Mouse (Mus musculus): ENCODE data around the gene Cradd. TPM values are rescaled to one million over a fixed set of nuclear protein-coding genes. Genes with fewer than 3 reads are reported as not detected.
A peak's percentile ranks its signal among the peaks of the same experiment; 100 is the strongest.

The Cradd gene
- total RNA-seq, 2 experiments from 2014 or later, result 5.7 to 6.7 TPM

DNA sequence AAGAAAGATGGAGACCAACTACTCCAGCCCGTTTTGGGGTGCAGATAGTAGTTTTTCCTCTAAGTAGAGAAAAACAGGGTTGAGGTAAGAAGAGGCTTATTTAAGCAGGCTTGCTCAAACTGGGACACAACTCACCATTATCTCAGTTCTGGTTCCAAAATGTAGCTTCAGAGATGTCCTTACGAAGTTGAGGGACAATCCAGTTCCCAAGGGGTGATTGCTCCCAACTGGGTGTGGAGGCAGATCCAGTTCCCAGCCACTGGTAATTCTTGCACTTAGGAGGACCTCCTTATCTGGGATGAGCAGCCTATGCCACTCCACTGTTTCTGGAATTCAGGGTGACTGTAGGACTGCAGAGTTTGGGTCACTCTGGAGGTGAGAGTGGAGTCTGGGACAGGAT, 159.0 kb downstream of the Cradd start:
- no peak for DNase-seq (ENCODE audit: low spot score in 2 of 2)

DNA sequence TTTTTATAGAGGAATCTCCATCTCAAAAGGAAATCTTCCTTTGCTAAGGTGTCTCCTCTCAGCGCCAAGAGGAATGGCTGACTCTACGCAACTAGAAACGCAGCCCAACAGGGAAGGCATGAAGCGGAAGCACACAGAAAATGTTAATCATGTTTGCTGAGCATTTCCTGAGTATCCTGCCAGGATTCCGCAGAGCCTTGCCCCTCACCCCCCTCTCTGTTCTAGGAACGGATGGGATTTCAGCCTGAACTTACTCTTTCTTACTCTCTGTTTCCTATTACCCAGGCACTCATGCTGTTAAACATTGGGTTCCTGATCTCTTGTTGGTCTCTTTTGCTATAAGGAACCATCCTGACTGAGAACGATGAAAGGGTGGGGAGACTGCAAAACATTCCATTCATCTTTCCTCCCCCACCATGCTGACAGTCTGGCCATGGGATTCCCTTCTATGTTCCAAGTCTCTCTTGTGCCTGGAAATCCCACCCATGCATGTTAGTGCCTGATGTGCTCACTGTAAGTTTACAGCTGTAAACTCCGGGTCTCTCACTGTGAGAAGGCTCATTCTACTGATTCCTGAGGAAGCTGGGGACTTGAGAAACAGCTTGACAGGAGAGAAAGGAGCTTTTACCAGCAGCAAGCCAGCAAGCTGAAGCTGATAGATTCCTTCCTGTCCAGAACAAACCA, 161.1 kb downstream of the Cradd start:
- no peak for DNase-seq (ENCODE audit: low spot score in 2 of 2)

DNA sequence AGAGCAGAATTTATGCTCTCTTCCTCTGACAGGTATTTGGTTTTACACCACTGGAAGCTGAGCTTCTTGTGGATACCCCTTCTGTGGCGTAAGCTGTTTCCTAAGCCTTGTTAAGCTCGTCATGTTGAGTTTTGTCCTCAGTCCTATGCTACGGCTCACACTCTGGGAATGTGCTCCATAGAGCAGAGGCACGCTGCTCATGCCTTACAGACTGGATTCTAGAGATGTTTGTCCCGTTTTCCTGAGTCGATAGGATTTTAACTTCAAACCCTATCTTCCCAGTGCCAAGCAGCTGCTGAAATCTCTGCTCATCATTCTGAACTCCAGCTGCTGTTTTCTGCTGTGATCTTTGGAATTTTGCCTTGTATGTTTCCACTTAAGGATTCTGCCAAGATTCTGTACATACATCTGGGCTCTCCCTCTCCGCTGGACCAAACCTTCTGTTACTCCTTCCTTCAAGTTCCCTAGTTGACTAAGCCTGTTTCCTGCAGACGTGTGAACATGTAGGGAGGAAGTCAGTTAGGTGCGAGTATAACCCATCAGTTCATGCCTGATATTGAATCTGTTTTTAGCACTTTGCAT, 164.2 kb downstream of the Cradd start:
- no peak for DNase-seq (ENCODE audit: low spot score in 2 of 2)

DNA sequence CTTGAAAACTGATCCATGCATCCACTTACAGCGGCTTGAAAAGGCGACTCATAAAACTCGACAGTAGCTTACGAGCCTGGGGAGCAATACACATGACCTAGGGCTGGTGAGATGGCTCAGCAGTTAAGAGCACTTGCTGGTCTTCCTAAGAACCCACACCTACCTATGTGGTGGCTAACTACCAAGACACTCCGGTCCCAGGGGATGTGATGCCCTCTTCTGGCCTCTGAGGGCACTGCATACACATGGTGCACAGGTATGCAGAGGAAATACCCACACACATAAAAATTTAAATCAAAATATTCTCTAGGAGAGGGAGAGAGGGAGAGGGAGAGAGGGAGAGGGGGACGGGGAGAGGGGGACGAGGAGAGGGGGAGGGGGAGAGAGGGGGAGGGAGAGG, 167.5 kb downstream of the Cradd start:
- no peak for DNase-seq (ENCODE audit: low spot score in 2 of 2)

DNA sequence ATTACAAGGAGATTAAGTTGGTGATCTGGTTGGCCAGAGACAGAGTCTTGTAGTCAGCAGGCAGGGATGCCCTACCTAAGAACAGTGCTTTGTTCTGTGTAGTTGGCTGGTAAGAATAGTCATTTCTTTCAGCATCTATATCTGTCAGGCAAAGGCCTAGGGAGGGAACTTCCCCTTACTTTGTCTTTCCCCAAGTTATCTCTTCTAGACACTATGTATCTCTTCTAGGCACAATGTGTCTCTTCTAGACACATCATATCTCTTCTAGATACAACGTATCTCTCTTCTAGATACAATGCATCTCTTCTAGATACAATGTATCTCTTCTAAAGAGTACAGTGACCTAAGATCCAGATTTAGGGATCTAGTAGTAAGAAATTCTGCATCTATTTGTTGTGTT, 169.3 kb downstream of the Cradd start:
- no peak for DNase-seq (ENCODE audit: low spot score in 2 of 2)

DNA sequence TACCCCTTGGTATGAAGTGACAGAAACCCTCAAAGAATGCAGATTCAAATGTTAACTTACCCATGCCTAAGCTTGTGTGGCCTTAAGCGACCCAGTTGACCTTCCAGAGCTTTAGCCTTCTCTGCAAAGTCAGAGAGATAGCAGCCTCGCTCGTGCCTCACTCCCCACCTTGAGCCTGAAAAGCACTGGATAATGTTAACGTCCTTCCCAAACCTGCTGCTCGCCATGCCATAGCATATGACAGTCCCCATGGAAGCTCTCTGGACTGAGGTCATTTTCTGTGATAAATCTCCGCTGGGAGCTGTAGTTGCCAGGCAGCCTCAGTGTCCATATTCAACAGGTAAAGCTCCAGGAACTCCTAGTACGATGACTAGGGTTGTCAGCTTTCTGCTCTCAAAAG, 170.7 kb downstream of the Cradd start:
- DNase-seq (ENCODE audit: low spot score in 2 of 2), result no peak

DNA sequence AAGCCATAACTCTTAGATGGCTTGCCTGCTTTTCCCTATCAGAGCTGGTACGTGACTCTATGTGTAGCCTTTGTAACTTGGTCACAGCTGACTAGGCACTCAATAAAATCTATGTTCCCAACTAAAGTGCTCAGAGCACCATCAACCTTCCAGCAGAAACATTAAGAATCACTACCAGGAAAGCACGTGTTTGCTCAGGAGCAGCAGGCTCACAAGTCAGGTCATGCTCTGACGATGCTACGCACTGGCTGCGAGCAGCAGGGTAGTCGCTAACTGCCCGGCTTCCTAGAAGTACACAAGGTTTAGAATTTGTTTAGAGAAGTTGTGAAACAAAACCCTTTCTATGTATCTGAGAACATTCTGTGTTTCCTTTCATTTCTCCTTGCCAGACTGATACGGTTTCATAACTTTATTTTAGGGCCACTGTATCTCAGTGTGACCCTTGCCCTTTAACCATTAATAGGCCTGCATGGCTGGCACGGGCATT, 171.4 kb downstream of the Cradd start:
- DNase-seq (ENCODE audit: low spot score in 2 of 2), result no peak

DNA sequence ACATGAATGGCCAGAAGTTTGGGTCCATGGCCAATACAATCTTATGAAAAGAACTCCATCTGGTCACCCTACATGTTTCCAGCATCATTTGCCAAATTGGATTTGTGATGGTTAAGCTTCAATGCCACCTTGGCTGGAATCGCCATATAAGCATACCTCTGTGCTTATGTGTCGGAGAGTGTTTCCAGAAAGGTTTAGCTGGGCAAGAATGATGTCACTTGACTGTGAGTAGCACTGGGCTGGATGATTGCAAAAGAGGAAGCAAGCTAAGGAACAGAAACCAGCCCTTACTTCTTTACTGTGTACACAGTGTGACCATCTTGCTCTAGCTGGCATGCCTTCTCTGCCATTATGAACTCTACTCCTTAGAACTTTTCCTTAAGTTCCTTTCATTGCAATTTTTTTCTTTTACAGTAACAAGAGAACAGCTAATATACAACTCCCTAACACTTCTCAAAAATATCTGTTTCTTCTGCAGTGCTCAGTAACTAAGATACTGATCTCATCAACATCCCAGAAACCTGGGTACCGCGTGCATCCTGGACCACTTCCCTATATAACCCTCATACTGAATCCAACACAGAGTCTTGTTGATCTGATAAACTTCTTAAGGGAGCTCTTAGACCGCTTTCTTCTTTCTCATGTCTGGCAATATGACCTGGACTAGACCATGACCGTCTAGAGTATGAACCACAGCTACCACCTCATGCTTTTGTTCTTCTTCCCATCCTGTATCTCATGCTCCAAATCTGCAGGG, 172.7 kb downstream of the Cradd start:
- no peak for DNase-seq (ENCODE audit: low spot score in 2 of 2)

DNA sequence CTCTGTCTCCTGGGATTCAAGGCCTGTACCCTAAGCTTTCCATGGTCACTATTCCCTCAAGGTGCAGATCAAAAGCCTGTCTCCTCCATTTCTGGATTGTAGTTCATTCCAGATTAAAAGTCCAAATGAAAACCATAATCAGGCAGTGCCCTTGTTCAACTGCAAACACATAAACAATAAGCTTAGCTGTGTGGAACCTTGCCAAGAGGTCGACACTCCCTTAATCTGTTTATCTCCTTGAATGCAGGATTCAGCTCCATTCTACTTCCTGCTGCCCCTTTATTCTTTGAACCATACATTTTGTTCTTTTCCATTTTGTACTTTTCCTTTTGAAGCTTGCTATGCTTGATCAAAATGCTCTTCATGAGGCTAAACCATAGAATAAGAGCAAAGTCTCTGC, 174.3 kb downstream of the Cradd start:
- DNase-seq (ENCODE audit: low spot score in 2 of 2), result no peak

DNA sequence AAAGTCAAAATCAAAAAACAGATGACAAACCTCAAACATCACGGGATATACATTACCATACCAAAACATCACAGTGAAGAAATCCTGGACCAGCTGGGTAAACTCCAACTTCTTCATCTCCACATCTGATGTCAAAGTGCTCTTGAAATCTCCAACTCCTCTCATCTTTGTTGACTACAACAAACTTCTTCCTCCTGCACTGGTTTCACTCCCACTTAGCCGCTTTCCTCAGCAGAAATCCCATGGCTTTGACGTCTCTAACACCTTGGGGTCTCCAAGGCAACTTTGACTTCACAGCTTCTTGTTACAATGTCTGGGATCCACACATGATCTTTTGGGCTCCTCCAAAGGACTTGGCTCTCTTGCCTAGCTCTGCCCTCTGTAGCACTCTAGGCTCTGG, 175.3 kb downstream of the Cradd start:
- no peak for DNase-seq (ENCODE audit: low spot score in 2 of 2)

DNA sequence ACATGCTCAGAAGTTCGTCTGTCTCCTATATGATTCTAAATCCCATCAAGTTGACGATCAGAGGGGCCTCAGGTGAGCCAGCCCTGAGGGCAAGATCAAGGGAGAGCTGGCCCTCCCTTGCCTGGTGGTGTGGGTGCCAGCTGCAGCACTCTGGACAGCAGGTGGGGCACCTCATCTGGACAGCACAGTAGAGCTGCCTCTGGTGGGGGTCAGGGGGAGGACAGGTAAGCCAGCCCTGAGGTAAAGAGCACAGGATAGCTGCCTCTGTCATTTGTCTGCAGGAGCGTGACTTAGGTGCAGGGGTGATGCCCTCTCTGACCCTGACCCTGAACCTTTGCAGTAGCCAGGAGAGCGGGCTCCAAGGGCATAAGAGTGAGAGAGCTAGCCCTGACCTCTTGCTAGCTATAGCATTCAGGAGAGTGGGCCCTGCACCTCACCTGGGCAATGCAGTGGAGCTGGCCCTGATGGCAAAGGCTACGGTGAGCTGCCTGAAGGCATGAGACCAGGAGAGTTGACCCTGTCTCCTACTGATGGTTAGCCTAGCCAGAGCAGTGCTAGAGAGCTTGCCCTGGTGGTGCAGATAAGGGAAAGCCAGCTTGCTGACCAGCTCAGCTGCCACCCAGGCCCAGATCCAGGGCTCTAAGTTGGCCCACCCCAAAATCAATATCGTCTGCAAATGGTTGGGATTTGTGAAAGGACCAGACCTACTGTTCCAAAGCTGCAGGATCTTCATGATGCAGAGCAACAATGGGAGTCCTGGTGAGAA, 176.6 kb downstream of the Cradd start:
- DNase-seq (ENCODE audit: low spot score in 2 of 2), result no peak

DNA sequence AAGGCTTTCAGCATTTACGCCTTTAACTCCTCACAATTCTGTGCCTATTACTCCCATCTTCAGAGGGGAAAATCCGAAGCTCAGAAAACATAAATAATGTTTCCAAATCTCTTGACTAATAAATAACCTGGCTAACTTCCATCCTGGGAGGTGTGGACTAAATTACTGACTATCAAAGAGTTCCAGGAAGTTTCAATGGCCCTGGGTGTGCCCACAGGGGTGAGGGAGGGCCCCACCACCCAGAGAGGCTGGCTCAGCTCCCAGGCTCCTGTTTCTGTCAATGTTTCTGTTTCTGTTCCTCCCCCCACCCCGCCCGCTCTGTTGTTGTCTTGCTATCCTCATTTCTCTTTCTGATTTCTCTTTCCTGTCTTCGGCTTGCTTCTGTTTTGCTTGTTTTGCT, 177.4 kb downstream of the Cradd start:
- no peak for DNase-seq (ENCODE audit: low spot score in 2 of 2)

DNA sequence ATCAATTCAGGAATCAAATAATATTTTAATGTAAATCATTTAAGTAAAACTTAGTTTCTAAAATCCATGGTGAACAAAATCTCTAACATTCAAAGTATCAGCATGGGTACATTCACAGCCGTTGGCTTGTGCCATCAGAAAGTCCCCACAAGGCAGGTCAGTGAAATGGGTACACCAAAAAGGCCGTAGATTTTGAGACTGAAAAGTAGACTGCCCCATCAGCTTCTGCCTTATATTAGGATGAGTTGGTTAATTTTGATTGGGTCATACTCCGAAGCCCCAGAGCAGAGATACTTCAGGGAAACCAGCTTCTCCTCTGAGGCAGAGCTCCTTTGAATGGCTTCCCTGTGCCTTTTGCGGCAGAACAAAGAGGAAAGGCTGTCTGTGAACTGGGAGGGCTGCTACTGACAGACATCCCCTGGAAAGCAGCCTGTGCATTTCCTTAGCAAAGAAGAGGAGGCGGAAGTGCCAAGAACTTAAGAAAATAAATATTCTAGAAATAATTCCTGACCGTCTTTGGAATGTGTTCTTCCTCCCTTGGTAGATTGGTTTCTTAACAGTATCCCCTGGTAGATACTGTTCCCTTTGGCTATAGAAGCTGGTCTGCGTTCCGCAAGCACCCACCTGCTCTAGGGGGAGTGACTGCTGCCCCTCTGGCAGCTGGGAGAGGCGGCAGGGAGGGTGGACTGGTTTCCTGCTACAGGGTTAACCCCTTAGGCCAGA, 178.6 kb downstream of the Cradd start:
- peak in 1 of 2 experiments; percentile 25 for DNase-seq (ENCODE audit: low spot score in 2 of 2)

DNA sequence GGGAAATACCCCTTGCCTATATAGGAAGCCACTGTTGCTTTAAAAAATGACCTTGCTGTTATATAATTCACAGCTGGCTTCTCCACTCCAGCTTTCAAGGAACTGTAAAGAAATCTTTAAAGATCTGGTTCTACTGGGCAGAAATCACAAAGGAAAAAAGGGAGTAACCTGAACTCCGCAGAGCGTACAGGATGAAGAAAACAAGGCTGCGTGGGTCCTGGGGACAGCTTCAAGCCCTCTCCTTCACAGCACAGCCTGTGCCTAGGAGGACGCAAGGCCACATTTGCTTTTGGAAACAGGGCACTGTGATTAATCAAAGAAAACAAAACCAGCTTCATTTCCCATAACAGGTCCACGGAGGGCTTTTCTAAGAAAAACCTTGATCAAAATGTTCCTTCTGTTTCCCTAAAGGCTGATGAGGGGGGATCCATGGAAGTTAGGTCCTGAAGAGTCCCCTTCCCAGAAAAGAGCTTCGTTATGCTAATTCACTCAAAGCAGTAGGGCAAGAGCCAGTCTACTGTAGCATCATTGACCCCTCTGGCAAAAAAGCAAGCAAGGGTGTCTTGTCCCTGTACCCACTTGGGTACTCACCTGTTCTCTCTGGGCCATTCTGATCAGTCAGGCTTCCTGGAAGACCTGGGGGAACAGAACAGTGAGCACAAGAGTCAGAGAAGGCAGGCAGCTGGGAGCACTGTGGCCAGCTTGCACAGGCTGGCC, 179.4 kb downstream of the Cradd start:
- DNase-seq (ENCODE audit: low spot score in 2 of 2), result no peak

DNA sequence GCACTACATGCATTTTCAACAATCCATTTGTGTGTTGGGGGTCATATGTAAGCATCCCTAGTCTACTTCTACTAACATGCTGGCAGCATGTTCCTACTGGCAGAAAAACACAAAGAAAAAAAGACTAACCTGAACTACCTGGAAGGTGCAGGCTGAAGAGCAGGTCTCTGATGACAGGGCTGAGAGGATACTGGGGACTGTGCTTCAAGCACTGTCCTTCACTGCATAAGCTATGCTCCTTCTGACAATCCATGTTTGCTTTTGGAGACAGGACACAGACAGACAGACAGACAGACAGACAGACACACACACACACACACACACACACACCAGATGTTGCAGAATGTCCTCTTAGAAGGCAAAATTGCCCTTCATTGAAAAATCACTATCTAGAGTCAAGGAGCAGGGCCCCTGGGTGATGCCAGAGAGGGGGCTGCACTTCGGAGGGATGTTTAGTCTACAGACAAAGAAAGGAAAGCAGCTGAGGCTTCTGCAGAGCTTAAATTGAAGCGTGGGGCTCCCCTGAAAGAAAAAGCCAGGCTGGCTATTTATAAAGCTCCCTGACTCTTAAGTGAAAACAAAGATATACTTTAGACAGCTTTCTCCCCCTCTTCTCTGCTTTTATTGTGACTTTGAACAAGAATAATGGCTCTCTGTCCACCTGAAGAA, 180.4 kb downstream of the Cradd start:
- DNase-seq (ENCODE audit: low spot score in 2 of 2), result no peak

DNA sequence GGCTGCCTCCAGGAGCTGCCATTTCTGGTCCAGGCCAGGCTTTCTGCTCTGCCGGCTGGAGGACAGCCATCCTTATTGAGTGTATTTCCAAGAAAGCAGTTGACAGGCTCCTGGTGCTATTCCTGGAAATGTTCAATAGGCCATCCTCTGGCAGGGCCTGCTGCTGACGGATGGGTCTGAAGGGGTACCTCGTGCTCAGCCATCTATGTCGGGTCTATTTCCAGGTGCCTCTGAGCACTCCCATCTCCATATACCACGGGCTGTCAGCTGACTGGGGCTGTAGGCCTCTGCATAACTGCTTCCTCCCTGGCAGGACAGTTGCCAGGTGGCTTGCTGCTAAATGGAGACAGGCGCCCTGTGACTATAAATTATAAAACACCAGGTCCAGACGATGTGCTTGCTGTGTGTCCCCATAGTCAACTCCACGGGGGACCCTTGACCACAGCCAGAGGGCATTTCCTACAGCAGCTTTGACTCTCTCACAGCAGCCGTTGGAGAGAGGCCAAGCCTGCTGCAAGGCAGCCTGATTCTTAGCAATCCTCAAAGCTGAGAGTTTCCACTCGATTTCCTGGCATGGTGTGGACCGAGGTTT, 181.0 kb downstream of the Cradd start:
- DNase-seq (ENCODE audit: low spot score in 2 of 2), result peak; percentile 19 to 47

DNA sequence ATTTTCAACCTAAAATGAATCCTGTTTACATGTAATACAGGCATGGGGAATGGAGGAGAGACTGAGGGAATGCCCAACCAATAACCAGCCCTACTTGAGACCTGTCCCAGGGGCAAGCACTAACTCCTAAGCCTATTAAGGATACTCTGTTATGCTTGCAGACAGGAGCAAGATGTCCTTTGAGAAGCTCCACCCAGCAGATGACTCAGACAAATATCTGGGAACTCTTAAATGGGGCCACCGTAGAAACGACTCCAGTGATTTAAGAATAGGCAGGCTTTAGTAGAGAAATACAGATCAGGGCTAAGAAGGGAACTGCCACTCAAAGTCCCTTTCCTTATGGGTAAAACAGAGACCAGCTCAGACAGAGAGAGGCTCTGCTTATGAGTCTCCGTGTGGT, 182.9 kb downstream of the Cradd start:
- DNase-seq (ENCODE audit: low spot score in 2 of 2), result no peak

DNA sequence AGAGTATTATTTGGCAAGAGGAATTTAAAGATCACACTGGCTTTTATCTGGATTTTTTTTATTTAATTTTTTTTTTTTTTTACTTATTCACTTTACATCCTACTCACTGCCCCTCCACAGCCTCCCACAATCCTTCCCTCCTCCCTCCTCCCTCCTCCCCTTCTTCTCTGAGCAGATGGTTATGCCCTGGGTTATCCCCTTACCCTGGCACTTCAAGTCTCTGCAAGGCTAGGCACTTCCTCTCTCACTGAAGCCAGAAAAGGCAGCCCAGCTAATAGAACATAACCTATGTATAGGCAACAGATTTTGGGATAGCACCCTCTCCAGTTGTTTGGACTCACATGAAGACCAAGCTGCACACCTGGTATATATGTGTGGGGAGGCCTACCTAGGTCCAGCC, 183.7 kb downstream of the Cradd start:
- DNase-seq (ENCODE audit: low spot score in 2 of 2), result no peak

DNA sequence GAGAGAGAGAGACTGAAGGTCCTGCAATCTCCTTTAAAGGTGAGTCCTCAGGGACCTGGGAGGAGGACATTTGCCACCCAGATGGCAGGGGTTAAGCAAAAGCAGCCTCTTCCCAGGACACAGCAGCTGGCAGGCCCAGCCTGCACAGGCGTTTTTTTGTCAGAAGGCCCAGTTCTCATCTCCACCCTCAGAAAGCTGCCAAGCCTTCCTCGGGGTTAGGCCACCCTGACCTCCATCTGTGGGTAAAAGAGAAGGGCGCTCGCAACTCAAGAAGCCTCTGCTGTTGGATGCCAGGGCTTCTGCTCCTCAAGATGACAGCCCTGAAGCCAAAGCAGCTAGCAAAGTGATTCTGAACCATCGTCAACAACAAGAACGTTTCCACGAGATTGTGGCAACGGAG, 184.3 kb downstream of the Cradd start:
- no peak for DNase-seq (ENCODE audit: low spot score in 2 of 2)

Measured in layer of hippocampus, adult 18-20 months (tissue).